Mouse (Mus musculus): ENCODE data around the gene Arrdc4. TPM values are rescaled to one million over a fixed set of nuclear protein-coding genes. Genes with fewer than 3 reads are reported as not detected.

The Arrdc4 gene
- polyA plus RNA-seq (2016; fragmentation: Nextera tagmentation; extraction: Ambion mirVana) = 21.9 and 25.7 TPM in 2 replicates

- H3K4me3 ChIP-seq (replicated peaks) = peak within 1 kb of the TSS; percentile 77
- H3K9me3 ChIP-seq = no peaks in the 10 kb centered on the region
- H3K9ac ChIP-seq (replicated peaks) = peak within 1 kb of the TSS; percentile 84
- no peaks in the 10 kb centered on the region for H3K27me3 ChIP-seq
- peaks cover 20% of the 10 kb centered on the region for H3K4me1 ChIP-seq (replicated peaks)
- peak within 1 kb of the TSS; percentile 50; the same call in 1 of the 2 replicates for H3K27ac ChIP-seq
- under 1% methylated on average over 54 of the region's 54 CpGs for WGBS
- peak within 1 kb of the TSS; percentile 95 for H3K4me2 ChIP-seq
- peaks cover 12% of the 10 kb centered on the region; the same call in 1 of the 2 replicates for H3K36me3 ChIP-seq
- peak; percentile 100 for ATAC-seq (ENCODE audit: insufficient number of reproducible peaks, insufficient read depth, low FRiP score, low TSS enrichment, low read depth)
Measured at GRCm38 (mm10) chr7:68748761-68749635, at the start of gene Arrdc4. Gene Arrdc4, minus strand, starts transcription at chr7:68749241.

- WGBS = 80% methylated on average over 5 of the region's 5 CpGs
Measured at GRCm38 (mm10) chr7:68795578-68795977, 46.5 kb upstream of the Arrdc4 start.

GRCm38 (mm10) chr7:68788711-68789110 lies 39.7 kb upstream of the Arrdc4 start:
- 81% methylated on average over 3 of the region's 3 CpGs for WGBS
- Histone ChIP-seq H3K4me3 (replicated peaks) (no peak overlapping the region), H3K9me3 (no peaks in the 10 kb centered on the region)

More at GRCm38 (mm10) chr7:68795578-68795977, 46.5 kb upstream of the Arrdc4 start:
- H3K9ac ChIP-seq (replicated peaks) = no peak overlapping the region
- H3K4me3 ChIP-seq (replicated peaks) = no peak overlapping the region
- no peaks in the 10 kb centered on the region for H3K4me1 ChIP-seq (replicated peaks)
- no peak overlapping the region for H3K27ac ChIP-seq
- no peak overlapping the region for H3K4me2 ChIP-seq
- H3K27me3 ChIP-seq = no peaks in the 10 kb centered on the region
- no peaks in the 10 kb centered on the region for H3K36me3 ChIP-seq
- ATAC-seq (ENCODE audit: insufficient number of reproducible peaks, insufficient read depth, low FRiP score, low TSS enrichment, low read depth) = no peak
- no peaks in the 10 kb centered on the region for H3K9me3 ChIP-seq

GRCm38 (mm10) chr7:68771757-68772094 lies 22.7 kb upstream of the Arrdc4 start:
- Histone ChIP-seq H3K9ac (replicated peaks) (no peak overlapping the region), H3K4me3 (replicated peaks) (no peak overlapping the region), H3K4me2 (no peak overlapping the region), H3K4me1 (replicated peaks) (no peaks in the 10 kb centered on the region), H3K27ac (no peak overlapping the region), H3K36me3 (no peaks in the 10 kb centered on the region), H3K9me3 (no peaks in the 10 kb centered on the region), H3K27me3 (no peaks in the 10 kb centered on the region)
- no peak for ATAC-seq (ENCODE audit: insufficient number of reproducible peaks, insufficient read depth, low FRiP score, low TSS enrichment, low read depth)
- WGBS = 77% methylated on average over 2 of the region's 2 CpGs

More at GRCm38 (mm10) chr7:68788711-68789110, 39.7 kb upstream of the Arrdc4 start:
- ATAC-seq (ENCODE audit: insufficient number of reproducible peaks, insufficient read depth, low FRiP score, low TSS enrichment, low read depth) = no peak
- H3K9ac ChIP-seq (replicated peaks) = no peak overlapping the region
- no peak overlapping the region for H3K4me2 ChIP-seq
- no peaks in the 10 kb centered on the region for H3K4me1 ChIP-seq (replicated peaks)
- no peaks in the 10 kb centered on the region for H3K27me3 ChIP-seq
- H3K27ac ChIP-seq = no peak overlapping the region
- H3K36me3 ChIP-seq = no peaks in the 10 kb centered on the region

GRCm38 (mm10) chr7:68770894-68771756 lies 22.1 kb upstream of the Arrdc4 start:
- Histone ChIP-seq H3K4me2 (no peak overlapping the region), H3K36me3 (no peaks in the 10 kb centered on the region)
- 77% methylated on average over 7 of the region's 7 CpGs for WGBS

GRCm38 (mm10) chr7:68765926-68766325 lies 16.9 kb upstream of the Arrdc4 start:
- Histone ChIP-seq H3K27ac (no peak overlapping the region), H3K27me3 (no peaks in the 10 kb centered on the region), H3K9ac (replicated peaks) (no peak overlapping the region), H3K4me1 (replicated peaks) (no peaks in the 10 kb centered on the region), H3K4me2 (no peak overlapping the region), H3K4me3 (replicated peaks) (no peak overlapping the region), H3K9me3 (no peaks in the 10 kb centered on the region), H3K36me3 (no peaks in the 10 kb centered on the region)
- 90% methylated on average over 4 of the region's 4 CpGs for WGBS
- ATAC-seq (ENCODE audit: insufficient number of reproducible peaks, insufficient read depth, low FRiP score, low TSS enrichment, low read depth) = no peak

More at GRCm38 (mm10) chr7:68770894-68771756, 22.1 kb upstream of the Arrdc4 start:
- H3K27ac ChIP-seq = no peak overlapping the region
- no peak for ATAC-seq (ENCODE audit: insufficient number of reproducible peaks, insufficient read depth, low FRiP score, low TSS enrichment, low read depth)
- H3K9me3 ChIP-seq = no peaks in the 10 kb centered on the region
- no peak overlapping the region for H3K9ac ChIP-seq (replicated peaks)
- no peaks in the 10 kb centered on the region for H3K4me1 ChIP-seq (replicated peaks)
- no peaks in the 10 kb centered on the region for H3K27me3 ChIP-seq
- no peak overlapping the region for H3K4me3 ChIP-seq (replicated peaks)

- Histone ChIP-seq H3K27me3 (no peaks in the 10 kb centered on the region), H3K4me1 (replicated peaks) (no peaks in the 10 kb centered on the region), H3K4me2 (no peak overlapping the region), H3K9me3 (no peaks in the 10 kb centered on the region), H3K4me3 (replicated peaks) (no peak overlapping the region), H3K27ac (no peak overlapping the region), H3K9ac (replicated peaks) (no peak overlapping the region), H3K36me3 (no peaks in the 10 kb centered on the region)
- ATAC-seq (ENCODE audit: insufficient number of reproducible peaks, insufficient read depth, low FRiP score, low TSS enrichment, low read depth) = no peak
- WGBS = 79% methylated on average over 6 of the region's 6 CpGs
Measured at GRCm38 (mm10) chr7:68759148-68759724, 10.2 kb upstream of the Arrdc4 start.

- Histone ChIP-seq H3K27ac (no peak overlapping the region), H3K9ac (replicated peaks) (no peak overlapping the region), H3K4me2 (no peak overlapping the region), H3K36me3 (no peaks in the 10 kb centered on the region), H3K9me3 (no peaks in the 10 kb centered on the region), H3K4me1 (replicated peaks) (no peaks in the 10 kb centered on the region), H3K27me3 (no peaks in the 10 kb centered on the region), H3K4me3 (replicated peaks) (no peak overlapping the region)
- 92% methylated on average over 6 of the region's 6 CpGs for WGBS
- no peak for ATAC-seq (ENCODE audit: insufficient number of reproducible peaks, insufficient read depth, low FRiP score, low TSS enrichment, low read depth)
Measured at GRCm38 (mm10) chr7:68756656-68757204, 7.7 kb upstream of the Arrdc4 start.

- no peak overlapping the region for H3K9ac ChIP-seq (replicated peaks)
- H3K4me3 ChIP-seq (replicated peaks) = peak overlapping the region; percentile 77
- no peaks in the 10 kb centered on the region for H3K27me3 ChIP-seq
- H3K4me2 ChIP-seq = peak overlapping the region; percentile 40
- H3K27ac ChIP-seq = no peak overlapping the region
- peaks cover 20% of the 10 kb centered on the region for H3K4me1 ChIP-seq (replicated peaks)
- WGBS = 75% methylated on average over 8 of the region's 8 CpGs
- ATAC-seq (ENCODE audit: insufficient number of reproducible peaks, insufficient read depth, low FRiP score, low TSS enrichment, low read depth) = no peak
- no peaks in the 10 kb centered on the region for H3K9me3 ChIP-seq
- peaks cover 3% of the 10 kb centered on the region; the same call in 1 of the 2 replicates for H3K36me3 ChIP-seq
Measured at GRCm38 (mm10) chr7:68749919-68750318, 878 bp upstream of the Arrdc4 start.

GRCm38 (mm10) chr7:68748361-68748760 lies 680 bp downstream of the Arrdc4 start:
- Histone ChIP-seq H3K4me1 (replicated peaks) (peaks cover 20% of the 10 kb centered on the region), H3K27ac (0 out of 2 replicates have a peak overlapping the region, but pooled peaks have one; percentile 50), H3K4me2 (peak overlapping the region; percentile 95), H3K9me3 (no peaks in the 10 kb centered on the region), H3K27me3 (no peaks in the 10 kb centered on the region), H3K4me3 (replicated peaks) (peak overlapping the region; percentile 77), H3K36me3 (peaks cover 16% of the 10 kb centered on the region; the same call in 1 of the 2 replicates), H3K9ac (replicated peaks) (peak overlapping the region; percentile 84)
- WGBS = 23% methylated on average over 8 of the region's 8 CpGs
- no peak for ATAC-seq (ENCODE audit: insufficient number of reproducible peaks, insufficient read depth, low FRiP score, low TSS enrichment, low read depth)
